Mouse (Mus musculus) heart, postnatal 10 days (tissue): ENCODE data around the gene Tmem108. TPM values are rescaled to one million over a fixed set of nuclear protein-coding genes. Genes with fewer than 3 reads are reported as not detected.

ENCODE experiments used
- DNase-seq, 2 experiments: peaks; one replicate each; pipeline ENCODE4 v3.0.0; 2021
- intact Hi-C: fragments of 180-260 bp; cut with DNase I; formaldehyde crosslinking; loops from one replicate; pipeline ENCODE4 v1.15.1; 2025
- total RNA-seq, 2 experiments: library from RNA; stranded (reverse); gene quantifications; 2 replicates each; pipeline ENCODE4 v1.2.3; 2021

The Tmem108 gene
- total RNA-seq, 2 experiments from 2014 or later, result 7.9 to 9.6 TPM

- no peak for DNase-seq
- intact Hi-C loops, result loop anchor here (10.0 kb wide), 1 partner anchor 259 kb away; no protein-coding TSS in a partner anchor
These were observed 287.5 kb downstream of the Tmem108 start for GRCm38 (mm10) chr9:103473915-103474688.

DNA sequence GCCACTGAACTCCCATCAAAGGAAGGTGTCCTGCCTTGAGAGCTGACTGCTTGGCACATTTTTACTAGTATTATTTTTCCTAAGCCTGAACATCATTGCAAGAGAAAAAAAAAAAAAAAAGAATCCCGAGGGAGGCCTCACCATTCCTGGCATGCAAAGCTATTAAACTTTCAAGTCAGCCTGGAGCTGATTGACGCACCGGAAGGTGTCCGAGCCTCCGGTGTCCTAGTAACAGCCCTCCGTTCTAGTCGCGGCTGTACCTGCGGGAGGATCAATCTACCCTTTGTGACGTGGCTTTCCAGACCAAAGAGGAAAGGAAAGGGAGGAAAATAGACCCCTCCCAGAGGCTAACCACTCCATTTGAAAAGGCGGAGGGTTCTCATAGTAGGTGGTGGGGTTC, 289.9 kb downstream of the Tmem108 start:
- no peak for DNase-seq
- intact Hi-C loops, result loop anchor here (10.0 kb wide), 1 partner anchor 257 kb away; no protein-coding TSS in a partner anchor

GRCm38 (mm10) chr9:103469516-103469915, 292.1 kb downstream of the Tmem108 start:
- intact Hi-C loops, result no loop called here

DNA sequence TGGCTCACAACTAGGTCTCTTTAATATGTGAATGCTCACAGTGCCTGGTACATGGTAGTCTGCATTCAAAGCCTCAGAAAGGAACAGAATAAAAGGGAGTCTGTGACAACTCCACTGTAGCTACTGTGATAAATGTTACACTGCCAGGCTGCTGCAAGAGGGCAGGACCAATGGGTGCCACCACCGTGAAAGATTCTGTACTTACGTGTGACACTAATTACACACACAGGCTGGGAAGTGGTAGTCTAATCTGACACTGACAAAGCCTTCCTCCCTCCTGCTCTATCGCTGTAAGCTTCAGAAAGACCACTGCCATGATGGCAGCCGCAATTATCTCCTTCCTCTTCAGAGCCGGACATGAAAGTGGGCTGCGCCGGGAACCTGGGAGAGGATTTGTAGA, 292.7 kb downstream of the Tmem108 start:
- intact Hi-C loops, result no loop called here
- no peak for DNase-seq

More at GRCm38 (mm10) chr9:103469516-103469915, 292.1 kb downstream of the Tmem108 start:
- DNase-seq, result no peak

GRCm38 (mm10) chr9:103465711-103466220, 295.9 kb downstream of the Tmem108 start:
- intact Hi-C loops, result no loop called here
- DNase-seq, result no peak

DNA sequence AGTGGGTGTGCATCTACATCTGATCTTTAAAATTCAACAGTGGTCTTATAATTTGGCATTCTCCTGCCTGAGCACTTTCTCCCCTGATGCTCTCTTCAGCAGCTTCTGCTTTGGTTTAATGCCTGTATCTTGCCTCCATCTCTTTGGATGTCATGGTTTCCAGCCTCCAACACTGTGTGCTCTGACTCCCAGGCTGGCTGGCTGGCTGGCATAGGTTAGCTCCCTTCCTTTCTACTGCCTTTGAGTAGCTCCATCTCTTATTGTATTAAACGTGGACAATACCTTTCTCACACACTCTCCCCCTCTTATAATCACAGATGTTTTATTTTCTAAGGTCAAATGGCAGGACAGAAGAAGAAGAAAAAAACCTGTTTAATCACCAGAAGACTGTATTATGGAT, 296.3 kb downstream of the Tmem108 start:
- no peak for DNase-seq
- intact Hi-C loops, result no loop called here

- intact Hi-C loops, result no loop called here
- DNase-seq, result peak in 1 of 2 experiments; percentile 22
These were observed 297.8 kb downstream of the Tmem108 start for GRCm38 (mm10) chr9:103463833-103464232.

DNA sequence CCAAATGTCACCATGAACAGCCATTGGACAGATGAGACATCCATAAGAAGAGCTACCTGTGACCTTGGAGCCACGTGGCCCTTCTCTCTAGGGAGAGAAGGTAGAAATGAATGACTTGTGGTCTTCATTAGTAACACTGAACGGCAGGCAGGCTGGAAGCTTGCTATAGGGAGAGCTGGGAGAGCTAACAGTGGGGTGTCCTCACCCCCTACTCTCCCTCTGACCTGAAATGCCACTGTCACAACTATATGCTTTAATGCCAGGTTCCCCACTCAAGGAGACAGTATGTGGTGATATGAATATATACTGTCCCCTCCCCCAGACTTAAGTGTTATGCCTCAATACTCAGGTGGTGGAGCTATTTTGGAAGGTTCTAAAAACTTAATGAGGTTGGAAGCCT, 301.8 kb downstream of the Tmem108 start:
- no peak for DNase-seq
- intact Hi-C loops, result no loop called here

GRCm38 (mm10) chr9:103459307-103459706, 302.3 kb downstream of the Tmem108 start:
- intact Hi-C loops, result no loop called here
- no peak for DNase-seq

DNA sequence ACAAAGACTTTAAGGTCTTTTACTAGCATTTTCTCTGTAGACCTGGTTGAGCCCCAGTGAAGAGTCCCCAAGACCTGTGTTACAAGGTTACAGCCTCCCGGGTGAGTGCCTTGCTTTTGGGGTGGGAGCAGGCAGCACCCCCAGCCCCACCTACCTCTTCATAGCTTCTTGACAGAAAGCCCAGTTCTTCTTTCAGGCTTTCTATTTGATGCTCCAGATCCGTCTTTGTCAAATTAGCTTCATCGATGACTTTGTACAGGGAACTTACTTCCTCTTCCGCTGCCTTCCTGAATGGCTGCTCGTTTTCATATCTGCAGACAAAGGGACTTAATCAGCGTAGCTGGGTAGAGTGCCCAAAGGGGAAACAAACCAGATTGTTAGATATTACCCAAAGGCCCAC, 312.0 kb downstream of the Tmem108 start:
- no peak for DNase-seq
- intact Hi-C loops, result no loop called here

DNA sequence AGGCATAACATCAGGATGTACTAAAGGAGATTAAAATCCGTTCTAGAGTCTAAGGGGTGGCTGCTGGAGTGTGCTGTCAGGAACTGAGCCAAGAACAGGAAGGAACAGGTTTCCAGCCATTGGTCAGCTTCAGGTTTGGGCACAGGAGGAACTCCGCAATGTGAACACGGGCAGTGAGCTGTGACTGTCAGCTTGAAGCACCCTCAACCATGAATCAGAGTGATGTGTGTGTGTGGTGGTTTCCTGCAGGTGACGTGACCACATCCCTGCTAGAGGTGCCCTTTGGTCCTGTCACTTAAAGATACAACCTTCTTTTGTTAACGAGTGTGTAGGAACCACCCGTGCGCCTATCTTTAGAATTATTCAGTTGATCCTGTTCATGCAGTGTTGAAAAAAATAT, 312.5 kb downstream of the Tmem108 start:
- DNase-seq, result no peak
- intact Hi-C loops, result no loop called here

- no peak for DNase-seq
- intact Hi-C loops, result no loop called here
These were observed 317.0 kb downstream of the Tmem108 start for GRCm38 (mm10) chr9:103444656-103445055.

DNA sequence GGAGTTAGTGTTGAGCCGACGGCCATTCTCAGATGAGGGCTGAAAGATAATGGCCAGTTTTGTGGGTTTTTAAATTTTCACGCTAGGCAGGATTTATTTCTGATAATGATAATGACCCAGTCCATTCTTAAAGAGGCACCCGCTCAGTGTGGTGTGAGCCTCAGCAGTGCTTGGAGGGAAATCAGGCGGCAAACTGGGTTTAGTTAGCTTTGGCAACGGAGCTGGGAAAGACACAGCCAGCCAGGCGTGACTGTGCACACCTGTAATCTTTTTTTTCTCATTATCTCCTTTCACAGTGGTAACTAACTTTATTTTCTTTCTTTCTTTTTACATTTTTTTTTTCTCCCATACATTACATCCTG, 317.8 kb downstream of the Tmem108 start:
- intact Hi-C loops, result no loop called here
- no peak for DNase-seq

DNA sequence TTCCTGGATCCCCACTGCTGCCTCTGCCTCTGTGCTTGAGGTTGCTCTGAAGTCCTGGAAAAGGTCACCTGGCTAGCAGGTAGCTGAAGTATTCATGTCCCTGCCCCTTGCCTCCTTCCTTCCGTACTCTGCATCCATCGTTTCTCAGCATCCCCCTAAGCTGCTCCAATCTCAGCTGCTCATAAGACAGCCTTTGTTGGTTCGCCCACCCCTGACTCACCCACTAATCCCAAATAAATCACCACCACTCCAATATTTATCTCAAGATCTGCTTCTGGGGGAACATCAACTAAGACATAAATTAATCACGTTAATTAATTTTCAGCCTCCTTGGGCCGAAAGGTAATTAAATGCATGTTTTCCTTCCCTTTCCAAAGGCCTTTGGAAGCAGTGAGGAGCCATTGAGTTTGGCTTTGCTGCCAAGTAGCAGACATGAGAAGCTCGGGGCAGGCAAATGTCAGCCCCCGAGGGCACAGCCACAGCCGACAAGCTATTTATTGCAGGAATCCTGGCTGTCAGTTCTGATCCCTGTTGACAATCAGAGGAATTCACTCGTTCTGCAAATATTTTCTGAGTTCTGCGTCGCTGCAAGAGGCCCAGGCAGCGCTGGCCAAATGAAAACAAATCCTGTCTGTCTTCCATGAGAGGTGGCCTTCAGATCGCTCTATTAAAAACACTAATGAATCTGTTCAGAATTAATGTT, 318.4 kb downstream of the Tmem108 start:
- intact Hi-C loops, result no loop called here
- DNase-seq, result peak; percentile 33 to 40

- DNase-seq, result peak; percentile 32
- intact Hi-C loops, result no loop called here
These were observed 321.0 kb downstream of the Tmem108 start for GRCm38 (mm10) chr9:103440597-103440996.

- DNase-seq, result peak; percentile 49 to 55
- intact Hi-C loops, result no loop called here
These were observed 324.5 kb downstream of the Tmem108 start for GRCm38 (mm10) chr9:103437104-103437503.

GRCm38 (mm10) chr9:103434116-103434515, 327.5 kb downstream of the Tmem108 start:
- peak; percentile 30 to 39 for DNase-seq

More at GRCm38 (mm10) chr9:103434116-103434515, 327.5 kb downstream of the Tmem108 start:
- intact Hi-C loops, result no loop called here

Other genes with a start within 250 kb of the Tmem108 start
- 1 to 10 TPM; 4.8 to 5.6 TPM for gene Nphp3, start 240.7 kb upstream of the Tmem108 start, total RNA-seq